Mouse (Mus musculus): ENCODE data around the gene Ctla4. TPM values are rescaled to one million over a fixed set of nuclear protein-coding genes. Genes with fewer than 3 reads are reported as not detected.

The Ctla4 gene
- polyA plus RNA-seq, 1 experiment from 2014 or later = not detected

DNA sequence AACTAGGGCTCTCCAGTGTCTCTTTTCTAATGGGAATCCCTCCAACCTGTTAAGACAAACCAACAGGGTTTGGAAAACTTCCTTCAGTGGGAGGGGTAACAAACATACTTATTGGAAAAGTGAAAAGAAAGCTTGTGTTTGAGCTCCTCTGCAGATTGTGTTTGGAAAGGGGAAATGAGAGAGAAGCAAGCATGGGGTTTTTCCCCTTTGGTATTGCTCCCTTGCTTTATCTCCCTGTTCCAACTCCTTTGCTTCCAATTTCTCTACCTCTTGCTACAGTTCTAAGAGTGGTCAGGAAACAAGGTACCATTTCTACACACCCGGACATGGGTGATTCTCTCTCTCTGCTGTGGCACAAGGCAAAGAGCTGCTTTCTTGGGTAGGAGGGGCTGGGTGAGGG, 53.8 kb downstream of the Ctla4 start:
- no peak overlapping the region for H3K9ac ChIP-seq (ENCODE audit: low read depth, low read length)
- H3K4me2 ChIP-seq (ENCODE audit: low read depth, low read length) = no peak overlapping the region
- WGBS = 76% methylated on average over 1 of the region's 1 CpGs
- ATAC-seq (ENCODE audit: low read depth) = no peak
- no peaks in the 10 kb centered on the region for H3K9me3 ChIP-seq (ENCODE audit: control insufficient read depth, low read length)
- H3K27ac ChIP-seq (replicated peaks; ENCODE audit: low read depth, low read length) = no peak overlapping the region
- H3K4me3 ChIP-seq (ENCODE audit: low read depth, low read length) = no peak overlapping the region
- no peak for DNase-seq (ENCODE audit: low spot score)
- H3K4me1 ChIP-seq (ENCODE audit: control insufficient read depth, insufficient read depth, low read length) = no peaks in the 10 kb centered on the region
- H3K27me3 ChIP-seq (replicated peaks; ENCODE audit: control insufficient read depth, insufficient read depth, low read length) = no peaks in the 10 kb centered on the region
- H3K36me3 ChIP-seq (ENCODE audit: control insufficient read depth, insufficient read depth, low read length) = no peaks in the 10 kb centered on the region

DNA sequence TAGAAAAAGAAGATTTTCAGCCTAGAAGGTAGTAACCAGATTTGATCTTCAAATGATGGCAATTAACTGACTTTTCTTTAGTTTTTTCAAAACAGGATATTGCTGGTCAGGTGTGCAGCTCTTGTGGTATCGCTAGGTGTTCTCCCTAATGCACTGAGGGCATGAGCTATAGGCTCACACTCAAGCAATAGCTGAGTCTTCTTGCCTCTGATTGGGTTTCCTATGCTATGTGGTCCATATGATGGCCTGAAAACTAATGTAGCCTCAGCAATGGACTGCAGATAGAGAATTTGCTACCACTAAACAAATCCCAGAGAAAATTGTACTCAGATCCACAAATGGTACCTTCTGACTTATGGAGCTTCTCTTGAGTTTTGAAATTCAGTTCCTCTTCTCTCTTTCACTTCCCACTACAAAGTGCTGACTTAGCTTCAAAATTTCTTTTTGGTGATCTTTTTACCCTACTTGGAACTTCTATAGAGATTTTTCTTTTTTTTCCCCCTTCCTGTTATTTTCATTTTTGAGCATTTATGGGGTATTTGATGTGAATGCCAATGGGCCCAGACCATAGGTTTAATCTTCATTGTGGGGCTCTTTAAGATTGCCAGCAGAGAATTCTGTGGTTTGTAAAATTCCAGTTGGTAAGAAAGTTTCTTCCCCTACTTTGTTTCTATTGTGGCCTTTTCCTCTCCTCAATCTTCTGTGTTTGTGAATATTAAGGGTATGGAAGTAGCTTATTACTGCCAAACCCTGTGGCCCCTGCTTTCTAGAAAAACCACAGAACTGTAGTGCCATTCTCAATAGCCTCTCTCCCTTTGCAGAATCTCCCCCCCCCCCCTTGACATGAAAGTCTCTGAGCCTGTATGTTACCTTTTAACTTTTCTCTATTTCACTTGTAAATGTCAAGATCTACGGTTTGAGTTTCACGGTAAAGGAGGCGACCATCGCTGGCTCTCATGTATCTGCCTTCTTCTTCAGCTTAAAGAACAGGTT, 54.6 kb downstream of the Ctla4 start:
- Histone ChIP-seq H3K27ac (replicated peaks; ENCODE audit: low read depth, low read length) (no peak overlapping the region; the same call in 1 of the 2 replicates), H3K27me3 (replicated peaks; ENCODE audit: control insufficient read depth, insufficient read depth, low read length) (no peaks in the 10 kb centered on the region)
- 85% methylated on average over 5 of the region's 5 CpGs for WGBS

DNA sequence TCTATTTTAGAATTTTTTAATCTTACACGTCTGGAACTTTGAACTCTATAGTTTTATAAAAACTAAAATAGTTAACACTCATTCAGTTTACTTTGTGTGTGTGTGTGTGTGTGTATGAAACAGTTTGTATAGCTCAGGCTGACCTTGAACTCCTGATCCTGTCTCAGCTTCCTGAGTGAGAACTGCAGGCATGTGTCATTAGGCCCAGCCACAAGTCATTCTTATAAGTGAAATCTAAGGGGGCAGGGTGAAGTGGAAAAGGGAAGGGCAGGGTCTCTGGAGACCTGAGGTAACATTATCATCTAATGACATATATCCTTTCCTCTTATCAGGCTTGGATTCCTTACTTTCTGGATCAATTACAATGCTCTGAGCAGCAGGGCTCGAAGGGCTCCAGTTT, 56.1 kb downstream of the Ctla4 start:
- H3K4me3 ChIP-seq (ENCODE audit: low read depth, low read length) = no peak overlapping the region
- H3K27ac ChIP-seq (replicated peaks; ENCODE audit: low read depth, low read length) = no peak overlapping the region
- WGBS = 58% methylated on average over 2 of the region's 2 CpGs
- no peak overlapping the region for H3K4me2 ChIP-seq (ENCODE audit: low read depth, low read length)
- no peaks in the 10 kb centered on the region for H3K27me3 ChIP-seq (replicated peaks; ENCODE audit: control insufficient read depth, insufficient read depth, low read length)
- no peak for DNase-seq (ENCODE audit: low spot score)
- H3K36me3 ChIP-seq (ENCODE audit: control insufficient read depth, insufficient read depth, low read length) = no peaks in the 10 kb centered on the region
- ATAC-seq (ENCODE audit: low read depth) = no peak
- H3K9ac ChIP-seq (ENCODE audit: low read depth, low read length) = no peak overlapping the region
- no peaks in the 10 kb centered on the region for H3K4me1 ChIP-seq (ENCODE audit: control insufficient read depth, insufficient read depth, low read length)
- H3K9me3 ChIP-seq (ENCODE audit: control insufficient read depth, low read length) = no peaks in the 10 kb centered on the region

More for the DNA sequence above, 54.6 kb downstream of the Ctla4 start:
- Histone ChIP-seq H3K9me3 (ENCODE audit: control insufficient read depth, low read length) (no peaks in the 10 kb centered on the region), H3K4me3 (ENCODE audit: low read depth, low read length) (no peak overlapping the region), H3K36me3 (ENCODE audit: control insufficient read depth, insufficient read depth, low read length) (no peaks in the 10 kb centered on the region), H3K9ac (ENCODE audit: low read depth, low read length) (no peak overlapping the region), H3K4me1 (ENCODE audit: control insufficient read depth, insufficient read depth, low read length) (no peaks in the 10 kb centered on the region), H3K4me2 (ENCODE audit: low read depth, low read length) (no peak overlapping the region)
- DNase-seq (ENCODE audit: low spot score) (no peak), ATAC-seq (ENCODE audit: low read depth) (no peak)

DNA sequence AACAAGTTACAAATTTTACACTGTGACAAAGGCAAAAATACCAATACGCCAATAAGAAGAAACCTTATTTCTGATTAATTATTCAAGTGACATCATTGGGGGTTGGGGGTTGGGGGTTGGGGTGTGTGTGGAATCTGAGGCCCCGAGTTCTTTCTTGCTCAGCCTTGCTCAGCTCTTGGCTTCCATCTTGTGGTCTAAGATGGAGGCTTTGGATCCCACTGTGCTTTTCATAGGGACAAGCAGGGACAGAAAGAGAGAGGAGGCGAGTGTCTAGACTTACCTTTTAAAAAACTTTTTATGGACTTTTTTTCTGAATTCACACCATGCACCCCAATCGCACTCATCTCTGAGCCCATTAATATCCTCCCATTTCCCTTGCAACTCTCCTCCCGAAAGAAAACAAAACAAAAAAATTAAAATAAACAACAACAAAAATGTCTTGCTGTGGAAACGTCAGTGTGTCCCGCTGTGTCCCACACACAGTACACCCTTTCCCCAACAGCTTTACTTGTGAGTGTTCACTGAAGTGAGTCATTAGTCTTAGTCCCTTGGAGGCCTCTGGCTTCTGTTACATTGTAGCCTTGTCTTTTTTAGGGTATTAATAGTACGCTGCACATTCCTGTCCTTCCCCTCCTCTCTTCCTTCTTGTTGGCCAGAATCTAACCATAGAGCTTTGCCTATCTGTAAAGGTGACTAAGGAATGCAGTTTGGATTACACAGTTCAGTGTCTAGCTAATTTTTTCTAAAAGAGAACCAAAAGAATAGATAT, 59.0 kb downstream of the Ctla4 start:
- H3K4me1 ChIP-seq (ENCODE audit: control insufficient read depth, insufficient read depth, low read length) = no peaks in the 10 kb centered on the region
- no peak for ATAC-seq (ENCODE audit: low read depth)
- H3K4me2 ChIP-seq (ENCODE audit: low read depth, low read length) = no peak overlapping the region
- 82% methylated on average over 8 of the region's 8 CpGs for WGBS
- H3K9ac ChIP-seq (ENCODE audit: low read depth, low read length) = no peak overlapping the region
- no peaks in the 10 kb centered on the region for H3K27me3 ChIP-seq (replicated peaks; ENCODE audit: control insufficient read depth, insufficient read depth, low read length)
- DNase-seq (ENCODE audit: low spot score) = no peak
- no peak overlapping the region for H3K4me3 ChIP-seq (ENCODE audit: low read depth, low read length)
- H3K9me3 ChIP-seq (ENCODE audit: control insufficient read depth, low read length) = no peaks in the 10 kb centered on the region
- no peaks in the 10 kb centered on the region for H3K36me3 ChIP-seq (ENCODE audit: control insufficient read depth, insufficient read depth, low read length)
- H3K27ac ChIP-seq (replicated peaks; ENCODE audit: low read depth, low read length) = no peak overlapping the region

DNA sequence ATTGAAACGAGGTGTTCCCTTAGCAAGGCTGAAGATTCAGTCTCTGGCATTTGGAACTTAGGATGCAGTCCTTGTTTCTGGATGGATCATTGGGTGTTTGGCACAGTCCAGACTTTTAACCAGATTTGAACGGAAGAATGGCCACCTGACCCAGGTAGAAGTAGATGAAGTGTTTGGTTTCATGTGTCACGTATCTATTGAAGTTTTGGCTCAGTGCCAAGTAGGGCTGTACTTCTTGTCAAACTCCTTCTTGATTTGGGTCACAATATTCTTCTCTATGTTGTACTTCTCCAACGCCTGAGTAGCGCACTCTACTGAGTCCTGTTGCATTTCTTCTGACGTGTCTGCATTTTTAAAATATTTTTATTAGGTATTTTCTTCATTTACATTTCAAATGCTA, 61.3 kb downstream of the Ctla4 start:
- Histone ChIP-seq H3K27ac (replicated peaks; ENCODE audit: low read depth, low read length) (no peak overlapping the region), H3K9ac (ENCODE audit: low read depth, low read length) (no peak overlapping the region), H3K4me3 (ENCODE audit: low read depth, low read length) (no peak overlapping the region), H3K9me3 (ENCODE audit: control insufficient read depth, low read length) (no peaks in the 10 kb centered on the region), H3K4me1 (ENCODE audit: control insufficient read depth, insufficient read depth, low read length) (no peaks in the 10 kb centered on the region), H3K27me3 (replicated peaks; ENCODE audit: control insufficient read depth, insufficient read depth, low read length) (no peaks in the 10 kb centered on the region), H3K4me2 (ENCODE audit: low read depth, low read length) (no peak overlapping the region), H3K36me3 (ENCODE audit: control insufficient read depth, insufficient read depth, low read length) (no peaks in the 10 kb centered on the region)
- ATAC-seq (ENCODE audit: low read depth) (no peak), DNase-seq (ENCODE audit: low spot score) (no peak)
- WGBS = 71% methylated on average over 6 of the region's 6 CpGs

DNA sequence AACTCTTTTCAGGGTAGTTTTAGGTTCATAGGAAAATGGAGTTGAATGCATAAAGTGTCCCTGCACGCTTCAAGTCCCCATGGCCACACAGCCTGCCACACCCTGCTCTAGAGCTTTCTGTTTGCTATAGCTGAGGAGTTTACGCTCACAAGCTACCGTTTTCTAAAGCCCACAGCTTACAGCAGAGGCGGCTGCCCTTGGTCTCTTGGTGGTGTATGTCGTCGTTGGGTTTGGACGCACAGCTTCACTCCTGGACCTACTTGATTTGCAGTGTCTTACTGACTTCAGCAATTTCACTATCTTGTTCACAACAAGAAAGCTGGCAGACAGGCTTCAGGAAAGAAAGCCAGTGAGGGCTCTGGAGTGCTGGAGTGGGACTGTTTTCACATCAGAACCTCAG, 66.2 kb downstream of the Ctla4 start:
- H3K27me3 ChIP-seq (replicated peaks; ENCODE audit: control insufficient read depth, insufficient read depth, low read length) = no peaks in the 10 kb centered on the region
- no peak for DNase-seq (ENCODE audit: low spot score)
- no peaks in the 10 kb centered on the region for H3K9me3 ChIP-seq (ENCODE audit: control insufficient read depth, low read length)
- no peak for ATAC-seq (ENCODE audit: low read depth)
- H3K36me3 ChIP-seq (ENCODE audit: control insufficient read depth, insufficient read depth, low read length) = no peaks in the 10 kb centered on the region
- 61% methylated on average over 7 of the region's 7 CpGs for WGBS
- H3K4me3 ChIP-seq (ENCODE audit: low read depth, low read length) = no peak overlapping the region
- no peak overlapping the region for H3K9ac ChIP-seq (ENCODE audit: low read depth, low read length)
- H3K4me1 ChIP-seq (ENCODE audit: control insufficient read depth, insufficient read depth, low read length) = no peaks in the 10 kb centered on the region
- no peak overlapping the region for H3K27ac ChIP-seq (replicated peaks; ENCODE audit: low read depth, low read length)
- H3K4me2 ChIP-seq (ENCODE audit: low read depth, low read length) = no peak overlapping the region

DNA sequence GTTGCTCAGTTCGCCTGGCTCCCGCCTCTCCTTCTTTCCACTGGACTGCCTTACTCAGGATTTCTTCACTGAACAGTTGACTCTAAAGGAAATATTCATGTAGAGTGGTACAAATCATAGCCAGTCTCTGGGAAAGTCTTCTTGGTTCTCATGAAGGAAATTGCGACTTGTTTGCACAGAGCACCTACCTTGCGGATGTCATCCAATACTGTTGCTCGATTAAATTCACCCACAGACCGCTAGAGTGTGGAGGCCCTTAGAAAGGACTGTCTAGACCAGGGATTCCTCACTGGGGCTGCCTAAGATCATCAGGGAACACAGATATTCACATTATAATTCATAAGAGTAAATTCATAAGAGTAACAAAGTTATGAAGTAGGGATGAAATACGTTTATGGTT, 66.9 kb downstream of the Ctla4 start:
- DNase-seq (ENCODE audit: low spot score) (no peak), ATAC-seq (ENCODE audit: low read depth) (no peak)
- H3K27me3 ChIP-seq (replicated peaks; ENCODE audit: control insufficient read depth, insufficient read depth, low read length) = no peaks in the 10 kb centered on the region
- H3K9ac ChIP-seq (ENCODE audit: low read depth, low read length) = no peak overlapping the region
- no peak overlapping the region for H3K4me3 ChIP-seq (ENCODE audit: low read depth, low read length)
- no peak overlapping the region for H3K27ac ChIP-seq (replicated peaks; ENCODE audit: low read depth, low read length)
- H3K4me2 ChIP-seq (ENCODE audit: low read depth, low read length) = no peak overlapping the region
- 86% methylated on average over 7 of the region's 7 CpGs for WGBS
- H3K36me3 ChIP-seq (ENCODE audit: control insufficient read depth, insufficient read depth, low read length) = no peaks in the 10 kb centered on the region
- no peaks in the 10 kb centered on the region for H3K4me1 ChIP-seq (ENCODE audit: control insufficient read depth, insufficient read depth, low read length)
- no peaks in the 10 kb centered on the region for H3K9me3 ChIP-seq (ENCODE audit: control insufficient read depth, low read length)

DNA sequence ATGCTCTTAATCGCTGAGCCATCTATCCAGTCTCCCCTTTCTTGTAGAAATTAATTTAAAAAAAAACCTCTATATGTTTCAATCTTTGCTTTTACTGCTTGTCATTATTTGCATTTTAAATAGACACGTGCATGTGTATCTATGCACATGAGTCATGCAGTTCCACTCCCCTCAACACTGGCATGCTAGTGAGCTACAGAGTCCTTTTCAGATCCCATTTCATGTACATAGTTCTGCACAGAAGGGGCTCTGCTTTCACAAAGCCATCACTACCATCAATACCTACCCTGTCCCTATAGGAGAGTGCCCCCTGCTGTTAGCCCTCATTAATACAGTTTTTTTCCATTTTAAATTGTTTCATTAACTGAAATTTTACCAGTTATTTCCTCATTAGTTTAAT, 68.0 kb downstream of the Ctla4 start:
- H3K36me3 ChIP-seq (ENCODE audit: control insufficient read depth, insufficient read depth, low read length) = no peaks in the 10 kb centered on the region
- peak; percentile 59 for DNase-seq (ENCODE audit: low spot score)

More for the DNA sequence above, 68.0 kb downstream of the Ctla4 start:
- Histone ChIP-seq H3K4me3 (ENCODE audit: low read depth, low read length) (no peak overlapping the region), H3K9me3 (ENCODE audit: control insufficient read depth, low read length) (no peaks in the 10 kb centered on the region), H3K4me2 (ENCODE audit: low read depth, low read length) (no peak overlapping the region), H3K4me1 (ENCODE audit: control insufficient read depth, insufficient read depth, low read length) (no peaks in the 10 kb centered on the region), H3K27me3 (replicated peaks; ENCODE audit: control insufficient read depth, insufficient read depth, low read length) (no peaks in the 10 kb centered on the region), H3K9ac (ENCODE audit: low read depth, low read length) (no peak overlapping the region), H3K27ac (replicated peaks; ENCODE audit: low read depth, low read length) (no peak overlapping the region)
- ATAC-seq (ENCODE audit: low read depth) = peak; percentile 63; the same call in 1 of the 2 replicates
- 63% methylated on average over 2 of the region's 2 CpGs for WGBS
